Mouse (Mus musculus) left cerebral cortex, postnatal 25 days (tissue): ENCODE measurements at regions not wholly inside any gene's neighbourhood (a gene's known extent, or its start where the extent isn't known, plus 50 kb on each side); places are given as distances from the start of the nearest gene placed in this dataset.

ENCODE experiments used
- DNase-seq, 2 experiments: peaks; one replicate each; pipeline ENCODE4 v3.0.0; 2022; ENCODE audit warnings: low spot score in 2 of 2, mixed read lengths in 1 of 2
- intact Hi-C: fragments of 180-260 bp; cut with DNase I; formaldehyde crosslinking; loops from one replicate; pipeline ENCODE4 v1.15.1; 2025

DNA sequence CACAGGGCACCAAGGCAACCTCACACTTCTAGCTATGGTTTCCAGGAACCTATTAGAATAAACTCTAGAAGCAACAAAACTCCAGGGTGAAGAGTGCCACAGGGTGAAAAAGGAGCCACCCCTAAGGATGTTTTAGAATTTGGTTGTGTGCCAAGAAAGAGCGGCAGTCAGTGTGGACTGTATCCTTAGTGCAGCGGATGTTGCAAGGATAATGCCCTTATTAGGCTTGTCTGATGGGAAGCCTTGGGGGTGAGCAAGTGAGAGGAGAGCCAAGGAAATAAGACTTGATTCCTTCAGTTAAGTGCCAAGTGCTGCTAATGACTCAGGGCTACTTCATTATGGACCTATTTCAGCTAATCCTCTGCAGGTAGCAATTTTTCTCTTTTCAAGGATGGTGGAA, 197.1 kb upstream of the Il12b start:
- intact Hi-C loops = no loop called here
- no peak for DNase-seq

GRCm38 (mm10) chr11:44204384-44204783, 195.5 kb upstream of the Il12b start:
- no peak for DNase-seq

DNA sequence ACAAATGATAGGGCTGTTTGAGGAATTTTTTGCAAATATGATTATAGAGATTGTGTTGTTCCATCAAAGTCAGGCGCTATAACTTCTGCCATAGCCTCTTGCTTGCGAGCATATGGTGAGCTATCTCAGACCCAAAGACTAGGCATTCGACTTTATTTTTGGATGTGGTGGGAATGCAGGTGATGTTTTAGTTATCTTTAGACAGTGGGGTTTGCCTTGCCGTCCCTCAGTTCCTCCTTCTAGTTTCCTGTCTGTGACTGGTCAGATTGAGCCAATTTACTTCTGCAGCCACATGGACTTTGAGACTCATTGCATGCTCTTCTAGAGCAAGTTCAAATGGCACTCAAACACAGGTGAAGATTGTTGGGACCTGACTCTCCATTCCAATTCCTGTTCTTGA, 193.0 kb upstream of the Il12b start:
- intact Hi-C loops = no loop called here
- no peak for DNase-seq

More at GRCm38 (mm10) chr11:44204384-44204783, 195.5 kb upstream of the Il12b start:
- intact Hi-C loops = no loop called here

DNA sequence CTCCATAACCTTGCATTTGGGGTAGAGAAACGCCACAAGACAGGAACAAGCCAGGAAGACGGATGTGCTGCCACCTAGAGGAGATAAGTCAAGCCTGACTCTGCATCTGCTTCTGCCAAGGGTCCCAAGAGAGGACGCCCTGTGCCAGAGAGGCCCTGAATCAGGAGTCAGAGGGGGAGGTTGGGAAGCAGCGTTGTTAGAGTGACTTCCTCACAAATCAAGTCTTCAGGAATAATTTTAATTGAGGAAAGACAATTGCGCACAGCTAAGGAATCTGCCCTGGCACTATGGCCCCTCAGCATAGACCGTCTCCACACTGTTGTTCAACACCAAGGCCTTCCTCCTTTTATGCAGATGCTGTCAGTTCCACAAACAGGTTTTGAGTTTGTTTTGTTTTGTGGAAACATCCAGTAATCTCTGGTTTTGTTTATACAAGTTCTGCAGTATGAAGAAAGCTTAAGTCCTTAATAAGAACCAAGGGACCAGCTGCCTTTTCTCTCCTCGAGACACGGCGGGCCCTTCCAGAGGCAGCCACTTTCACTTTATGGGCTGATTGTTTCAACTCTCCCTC, 187.9 kb upstream of the Il12b start:
- DNase-seq = peak; percentile 23 to 25
- intact Hi-C loops = loop anchor here (1.0 to 5.0 kb wide), 2 partner anchors 376 to 430 kb away; no protein-coding TSS in a partner anchor

- DNase-seq = no peak
- intact Hi-C loops = loop anchor here (5.0 kb wide), 1 partner anchor 432 kb away; no protein-coding TSS in a partner anchor
Observed at GRCm38 (mm10) chr11:44214095-44214494, 185.8 kb upstream of the Il12b start.

DNA sequence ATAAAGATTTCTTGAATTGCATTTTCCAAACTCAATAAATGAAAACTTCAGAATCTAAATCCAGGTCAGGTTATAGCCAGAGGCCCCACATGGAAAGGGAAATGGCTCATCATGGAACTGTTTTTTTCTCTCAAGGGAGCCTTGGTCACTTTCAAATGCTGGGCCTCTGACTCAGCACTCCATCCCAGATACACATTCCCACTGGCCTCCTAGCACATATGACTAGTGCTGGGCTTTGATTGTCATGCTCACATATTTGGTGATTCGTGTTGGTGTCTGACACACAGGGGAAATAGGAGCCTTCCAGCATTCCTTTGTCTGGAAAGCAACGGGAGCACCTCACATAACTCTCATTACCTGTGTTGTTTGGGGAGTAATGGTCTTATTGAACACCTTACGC, 183.5 kb upstream of the Il12b start:
- intact Hi-C loops = no loop called here
- DNase-seq = no peak

DNA sequence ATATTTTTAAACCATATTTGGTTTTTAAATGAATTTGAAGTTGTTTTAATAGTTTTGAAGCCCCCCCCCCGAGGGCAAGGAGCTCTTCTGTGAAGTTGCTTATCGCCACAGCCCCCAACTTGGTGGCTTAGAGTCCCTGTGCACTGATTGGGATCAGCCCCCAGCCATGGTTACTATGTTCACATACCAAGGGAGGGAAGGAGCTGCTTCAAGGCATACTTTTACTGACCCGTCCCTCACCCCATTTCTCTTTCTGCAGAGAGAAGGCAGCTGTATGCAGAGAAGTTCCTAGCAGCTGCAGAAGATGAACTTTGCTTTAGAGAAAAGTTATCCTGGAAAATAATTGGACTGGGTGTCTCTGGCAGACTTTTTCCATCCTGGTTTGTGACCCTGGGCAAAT, 179.9 kb upstream of the Il12b start:
- no peak for DNase-seq
- intact Hi-C loops = no loop called here

GRCm38 (mm10) chr11:44229996-44230395, 169.9 kb upstream of the Il12b start:
- DNase-seq = peak; percentile 34 to 82
- intact Hi-C loops = no loop called here

- intact Hi-C loops = no loop called here
- DNase-seq = no peak
Observed at GRCm38 (mm10) chr11:44235456-44235855, 164.4 kb upstream of the Il12b start.

- no peak for DNase-seq
Observed at GRCm38 (mm10) chr11:44238051-44238450, 161.8 kb upstream of the Il12b start.

GRCm38 (mm10) chr11:44238598-44238997, 161.3 kb upstream of the Il12b start:
- no peak for DNase-seq
- intact Hi-C loops = no loop called here

More at GRCm38 (mm10) chr11:44238051-44238450, 161.8 kb upstream of the Il12b start:
- intact Hi-C loops = no loop called here

GRCm38 (mm10) chr11:44243184-44243583, 156.7 kb upstream of the Il12b start:
- intact Hi-C loops = no loop called here

DNA sequence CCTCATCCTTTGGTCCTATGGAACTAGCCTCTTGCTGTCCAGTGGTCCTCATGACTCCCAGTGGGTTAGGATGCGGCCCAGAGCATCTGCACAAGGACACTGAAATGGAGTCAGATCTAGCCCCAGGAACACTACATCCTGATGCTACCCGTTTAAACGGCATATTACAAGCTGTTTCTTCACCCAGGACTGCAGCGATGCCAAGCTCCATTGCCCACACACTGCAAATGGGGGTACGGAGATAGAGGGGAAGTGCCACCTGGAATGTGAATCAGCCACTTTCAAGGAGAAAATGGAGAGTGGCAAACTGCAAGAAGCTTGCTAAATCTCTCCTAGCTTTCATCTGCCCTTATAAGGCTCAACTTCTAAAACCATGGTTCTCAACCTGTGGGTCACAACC, 148.0 kb upstream of the Il12b start:
- peak; percentile 3 to 47 for DNase-seq
- intact Hi-C loops = no loop called here

More at GRCm38 (mm10) chr11:44243184-44243583, 156.7 kb upstream of the Il12b start:
- DNase-seq = no peak

- intact Hi-C loops = no loop called here
- DNase-seq = no peak
Observed at GRCm38 (mm10) chr11:44260376-44261111, 139.3 kb upstream of the Il12b start.

DNA sequence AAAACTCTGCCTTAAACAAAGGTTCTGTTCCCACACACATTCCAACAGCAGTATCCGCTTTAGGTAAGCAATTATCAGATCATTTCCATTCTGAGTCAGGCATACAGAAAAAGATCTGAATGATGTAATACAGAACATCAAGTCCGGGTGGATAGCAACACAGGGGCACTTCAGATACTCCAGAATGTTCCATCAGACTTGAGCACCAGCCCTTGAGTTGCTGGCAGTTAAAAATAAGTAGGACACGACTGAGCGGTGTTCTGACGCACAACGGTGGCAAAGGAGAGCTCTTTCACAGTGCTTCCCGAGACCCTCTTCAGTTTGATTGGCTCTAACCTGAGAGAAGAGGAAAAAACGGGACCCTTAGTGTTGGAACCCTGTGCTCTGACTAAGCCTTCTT, 138.2 kb upstream of the Il12b start:
- intact Hi-C loops = no loop called here
- peak in 1 of 2 experiments; percentile 41 for DNase-seq

- DNase-seq = peak; percentile 6 to 74
Observed at GRCm38 (mm10) chr11:44262571-44262970, 137.3 kb upstream of the Il12b start.

DNA sequence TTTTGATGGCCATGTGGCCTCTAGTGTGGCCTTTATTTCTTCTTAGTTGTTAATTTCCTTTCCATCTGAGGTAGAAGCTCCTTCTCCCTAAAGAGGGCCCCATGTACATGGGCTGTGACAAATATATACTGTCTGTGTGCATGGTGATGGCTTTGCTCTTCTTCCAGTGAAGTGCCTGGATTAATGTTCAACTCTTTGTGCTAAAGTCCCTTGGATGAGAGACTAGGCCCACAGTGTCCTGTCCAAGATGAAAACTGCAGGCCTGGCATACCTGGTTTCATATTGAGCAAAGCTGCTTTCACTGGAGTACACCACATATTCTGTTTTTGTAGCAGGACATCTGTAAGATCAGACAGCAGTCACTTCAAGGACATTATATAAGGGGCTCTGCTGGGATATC, 127.6 kb upstream of the Il12b start:
- intact Hi-C loops = no loop called here

More at GRCm38 (mm10) chr11:44262571-44262970, 137.3 kb upstream of the Il12b start:
- intact Hi-C loops = no loop called here

GRCm38 (mm10) chr11:44278521-44279208, 121.2 kb upstream of the Il12b start:
- DNase-seq = no peak
- intact Hi-C loops = no loop called here

More for the DNA sequence above, 127.6 kb upstream of the Il12b start:
- DNase-seq = no peak

GRCm38 (mm10) chr11:44285961-44286360, 113.9 kb upstream of the Il12b start:
- intact Hi-C loops = no loop called here
- DNase-seq = no peak

- intact Hi-C loops = no loop called here
Observed at GRCm38 (mm10) chr11:44288825-44289224, 111.0 kb upstream of the Il12b start.

DNA sequence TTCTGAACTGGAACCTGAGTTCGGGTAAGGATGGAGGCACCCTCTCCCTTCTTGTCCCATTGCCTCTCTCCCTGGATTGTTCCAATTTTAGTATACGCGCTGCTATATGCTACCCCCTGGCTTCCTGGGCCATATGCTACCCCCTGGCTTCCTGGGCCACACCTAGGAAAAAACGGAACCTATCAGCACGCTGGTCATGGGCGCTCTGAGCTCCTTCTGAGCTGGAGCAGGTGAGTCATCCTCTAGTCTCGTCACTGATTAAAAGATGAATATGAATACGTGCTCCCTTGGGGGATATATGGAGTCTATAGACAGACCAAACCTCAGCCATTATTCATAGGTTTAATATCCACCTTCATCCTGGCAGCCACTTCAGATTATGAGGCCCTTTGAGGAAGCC, 96.1 kb upstream of the Il12b start:
- DNase-seq = no peak
- intact Hi-C loops = no loop called here

More at GRCm38 (mm10) chr11:44288825-44289224, 111.0 kb upstream of the Il12b start:
- no peak for DNase-seq
